Mouse (Mus musculus) embryonic facial prominence, embryonic 14.5 days (tissue): ENCODE results near the gene Scgb2b19. TPM values are rescaled to one million over a fixed set of nuclear protein-coding genes. Genes with fewer than 3 reads are reported as not detected.
"Not testable (repeated sequence)": the region's sequence is repeated elsewhere in the genome, so short reads cannot be mapped to it uniquely, and the experiment has no call there.

Experiments
- ATAC-seq: fragments of 200-750 bp; cut with Nextera tagmentation; 2 replicates; pipeline ENCODE4 v1.8.0; 2017; ENCODE audit warnings: low read depth, moderate number of reproducible peaks, moderate TSS enrichment
- DNase-seq: peaks from one replicate; pipeline ENCODE4 v3.0.0-alpha.2; 2015; ENCODE audit warnings: low spot score
- H3K27ac ChIP-seq: fragments of 300-500 bp; sonication (generic); replicated peaks from 2 replicates; pipeline ENCODE4 v1.5.1; 2014; ENCODE audit warnings: low read depth, mild to moderate bottlenecking, low read length, moderate library complexity
- H3K27me3 ChIP-seq: fragments of 300-500 bp; sonication (generic); replicated peaks from 2 replicates; pipeline ENCODE4 v1.6.1; 2014; ENCODE audit warnings: low read length; ENCODE audit not compliant: control insufficient read depth, insufficient read depth
- H3K36me3 ChIP-seq: fragments of 300-500 bp; sonication (generic); 2 replicates; pipeline ENCODE4 v1.6.1; 2014; ENCODE audit warnings: low read length, mixed read lengths; ENCODE audit not compliant: control insufficient read depth, insufficient read depth
- H3K4me1 ChIP-seq: fragments of 300-500 bp; sonication (generic); 2 replicates; pipeline ENCODE4 v1.6.1; 2014; ENCODE audit warnings: antibody characterized with exemption, low read length; ENCODE audit not compliant: control insufficient read depth, insufficient read depth
- H3K4me2 ChIP-seq: fragments of 300-500 bp; sonication (generic); 2 replicates; pipeline ENCODE4 v1.6.1; 2014; ENCODE audit warnings: low read depth, mild to moderate bottlenecking, low read length, moderate library complexity, mixed read lengths
- H3K4me3 ChIP-seq: fragments of 300-500 bp; sonication (generic); 2 replicates; pipeline ENCODE4 v1.5.1; 2014; ENCODE audit warnings: low read depth, mild to moderate bottlenecking, low read length
- H3K9ac ChIP-seq: fragments of 300-500 bp; sonication (generic); 2 replicates; pipeline ENCODE4 v1.6.1; 2014; ENCODE audit warnings: low read depth, mild to moderate bottlenecking, low read length, moderate library complexity, mixed read lengths
- H3K9me3 ChIP-seq: fragments of 300-500 bp; sonication (generic); 2 replicates; pipeline ENCODE4 v1.6.1; 2016; ENCODE audit warnings: low read length; ENCODE audit not compliant: control insufficient read depth
- WGBS: fragments of 180-500 bp; shearing (Covaris S2); extraction: QIAGEN DNeasy Blood & Tissue Kit; methylation state at CpG from one replicate; pipeline ENCODE4 v1.1.7; 2014; 5-methylcytosine and 5-hydroxymethylcytosine counted together
- polyA plus RNA-seq: library from polyadenylated mRNA; unstranded; fragments of >200 nt; fragmentation: Nextera tagmentation; extraction: Ambion mirVana; gene quantifications from 2 replicates; pipeline ENCODE4 v1.2.1, GENCODE M21; 2014

Scgb2b19 gene
- not detected in 2 replicates for polyA plus RNA-seq

- not testable (repeated sequence) for ATAC-seq, H3K4me1 ChIP-seq, H3K27ac ChIP-seq, H3K4me3 ChIP-seq, H3K27me3 ChIP-seq, H3K36me3 ChIP-seq, H3K9ac ChIP-seq, H3K4me2 ChIP-seq, H3K9me3 ChIP-seq, DNase-seq
These were observed at the start of gene Scgb2b19 for GRCm38 (mm10) chr7:33280238-33280637. TSS of gene Scgb2b19 (minus strand) at chr7:33280338.

GRCm38 (mm10) chr7:33286991-33287390 lies 6.9 kb upstream of the Scgb2b19 start, which contains the start of gene Scgb1b19:
TSS of gene Scgb1b19 (plus strand) at chr7:33287291.
- H3K9ac ChIP-seq, DNase-seq, H3K4me1 ChIP-seq, H3K36me3 ChIP-seq, ATAC-seq, H3K4me2 ChIP-seq, H3K27me3 ChIP-seq, H3K27ac ChIP-seq, H3K9me3 ChIP-seq, H3K4me3 ChIP-seq: not testable (repeated sequence)
- WGBS = 60% methylated on average over 1 of the region's 3 CpGs

Other genes starting within 250 kb of the Scgb2b19 start
- gene Scgb2b17, start 223.8 kb downstream of the Scgb2b19 start, polyA plus RNA-seq = not detected in 2 replicates
- not detected in 2 replicates for gene Scgb1b17, start 216.9 kb downstream of the Scgb2b19 start, polyA plus RNA-seq
- not detected in 2 replicates for gene Scgb2b18, start 106.5 kb downstream of the Scgb2b19 start, polyA plus RNA-seq
- gene Scgb1b18, start 94.8 kb downstream of the Scgb2b19 start, polyA plus RNA-seq = not detected in 2 replicates
- not detected in 2 replicates for gene Scgb1b19, start 7.0 kb upstream of the Scgb2b19 start, polyA plus RNA-seq
- not detected in 2 replicates for gene Scgb2b20, start 86.0 kb upstream of the Scgb2b19 start, polyA plus RNA-seq
- not detected in 2 replicates for gene Scgb1b20, start 92.9 kb upstream of the Scgb2b19 start, polyA plus RNA-seq
- gene Scgb2b21, start 240.1 kb upstream of the Scgb2b19 start, polyA plus RNA-seq = not detected in 2 replicates